Comparison of ENCODE assay signal across 13 mouse cellular contexts in the genomic region with DNA sequence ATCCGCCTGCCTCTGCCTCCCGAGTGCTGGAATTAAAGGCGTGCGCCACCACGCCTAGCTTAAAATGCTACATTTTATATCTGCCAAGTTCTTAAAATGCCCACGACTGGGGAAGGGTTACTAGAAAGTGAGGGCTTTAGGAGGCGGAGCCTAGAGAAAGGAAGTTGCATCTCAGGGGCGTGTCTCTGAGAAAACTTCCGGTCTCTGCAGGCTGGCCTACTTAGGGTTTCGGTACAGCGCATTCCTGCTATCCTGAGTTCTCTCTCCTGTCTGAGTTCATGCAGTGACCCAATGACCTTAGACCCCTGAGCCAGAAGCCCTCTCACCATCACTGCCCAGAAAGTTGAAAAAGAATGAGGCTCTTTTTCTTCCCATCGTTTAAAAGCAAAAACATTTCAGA. TPM values are rescaled to one million over a fixed set of nuclear protein-coding genes. Genes with fewer than 3 reads are reported as not detected.
DNase-seq lines count a peak whose midpoint lies in the region; ATAC-seq and TF ChIP-seq lines count a peak whose summit lies in the region.
"Had no signal": no experiment of that assay in that cellular context is flagged by ENCODE, and none has a peak within 500 bp of the region (broad histone marks: within the 10 kb centered on the region; RNA-seq: fewer than 3 reads in every experiment).

No protein-coding gene starts in this region.

- no peaks in the 10 kb centered on the region for H3K36me3 ChIP-seq in kidney, postnatal 0 days (ENCODE audit: insufficient read depth, low read length)
- H3K36me3 ChIP-seq in E14TG2a.4 (ENCODE audit: insufficient read depth, low read length) (no peaks in the 10 kb centered on the region), MEL (ENCODE audit: control insufficient read depth in 1 of 2, insufficient read depth in 2 of 2, low read length in 2 of 2) (peaks cover 0 to 5% of the 10 kb centered on the region in 2 experiments; a peak in 2 of 4 replicates)
- H3K36me3 ChIP-seq in liver, embryonic 14.5 days (replicated peaks; ENCODE audit: control insufficient read depth, insufficient read depth, low read depth), result no peaks in the 10 kb centered on the region

- H3K4me3 ChIP-seq in kidney, postnatal 0 days (replicated peaks; ENCODE audit: low read depth, low read length), result no peak overlapping the region
- H3K4me3 ChIP-seq in E14TG2a.4 (replicated peaks; ENCODE audit: low read length) (peak overlapping the region; percentile 78), MEL (ENCODE audit: control insufficient read depth in 1 of 2, insufficient read depth in 1 of 2, low read depth in 2 of 2, low read length in 2 of 2) (no peak overlapping the region)
- peak overlapping the region in 1 of 2 experiments; percentile 25; a peak in 1 of 4 replicates for H3K4me3 ChIP-seq in liver, embryonic 14.5 days (ENCODE audit: insufficient read depth in 1 of 2, low read depth in 2 of 2, low read length in 2 of 2)

- 72% methylated on average over 12 of the region's 12 CpGs for WGBS in kidney, postnatal 0 days
- WGBS in liver, embryonic 14.5 days (ENCODE audit: insufficient replicate concordance), result 42% methylated on average over 12 of the region's 12 CpGs

- peak; percentile 69 for DNase-seq in kidney, postnatal 0 days (ENCODE audit: low spot score)
- no peak for DNase-seq in kidney, adult 8-10 months
- peak; percentile 37 for DNase-seq in MEL (ENCODE audit: low read depth, low spot score)
- DNase-seq in liver, embryonic 14.5 days (ENCODE audit: low read depth in 3 of 3, low spot score in 3 of 3), result no peak
- DNase-seq in adrenal gland, adult 18-20 months (ENCODE audit: low spot score in 2 of 2), result no peak
- DNase-seq: cerebellum, postnatal 14 days; heart, postnatal 36 days; kidney, postnatal 14 days; left cerebral cortex, postnatal 4 days had no signal

- TF ChIP-seq EP300 in MEL (IDR thresholded peaks at IDR 0.05; ENCODE audit: low read depth in 1 of 2, low read length in 2 of 2), result no peak
- TF ChIP-seq EP300 in liver, embryonic 14.5 days (IDR thresholded peaks at IDR 0.05; ENCODE audit: low read depth), result no peak

- H3K27me3 ChIP-seq in kidney, postnatal 0 days (ENCODE audit: insufficient read depth, low read length), result no peaks in the 10 kb centered on the region
- no peaks in the 10 kb centered on the region for H3K27me3 ChIP-seq in E14TG2a.4 (ENCODE audit: insufficient read depth, low read length)
- no peaks in the 10 kb centered on the region for H3K27me3 ChIP-seq in MEL (ENCODE audit: control insufficient read depth in 1 of 2, insufficient read depth in 2 of 2, low read length in 2 of 2)
- no peaks in the 10 kb centered on the region for H3K27me3 ChIP-seq in liver, embryonic 14.5 days (ENCODE audit: control insufficient read depth, insufficient read depth, low read length)

- H3K4me1 ChIP-seq in kidney, postnatal 0 days (replicated peaks; ENCODE audit: insufficient read depth, low read length), result peaks cover 24% of the 10 kb centered on the region; the same call in 1 of the 2 replicates
- H3K4me1 ChIP-seq in E14TG2a.4 (replicated peaks; ENCODE audit: low read depth, low read length) (peaks cover 78% of the 10 kb centered on the region), MEL (ENCODE audit: control insufficient read depth in 1 of 2, insufficient read depth in 2 of 2, low read length in 2 of 2) (peaks cover 0 to 16% of the 10 kb centered on the region in 2 experiments; a peak in 2 of 4 replicates)
- peaks cover 25 to 37% of the 10 kb centered on the region in 2 experiments for H3K4me1 ChIP-seq in liver, embryonic 14.5 days (replicated peaks; ENCODE audit: control insufficient read depth in 2 of 2, insufficient read depth in 2 of 2, low read length in 1 of 2)

- ATAC-seq in kidney, postnatal 0 days (replicated peaks; ENCODE audit: low FRiP score, low read depth), result no peak
- ATAC-seq in liver, embryonic 14.5 days (ENCODE audit: insufficient read depth), result no peak
- no peak for ATAC-seq in cerebellum, adult (ENCODE audit: insufficient number of reproducible peaks, low FRiP score, low TSS enrichment)
- ATAC-seq: activated CD4-positive, CD25-positive, alpha-beta regulatory T cell, adult 4 months had no signal

- no peak for TF ChIP-seq CTCF in kidney, postnatal 0 days (IDR thresholded peaks at IDR 0.05; ENCODE audit: low read depth)
- TF ChIP-seq CTCF in E14TG2a.4 (conservative IDR thresholded peaks at IDR 0.05; ENCODE audit: low read length), result no peak
- TF ChIP-seq CTCF in MEL (IDR thresholded peaks at IDR 0.05 in 2 of 3, conservative IDR thresholded peaks at IDR 0.05 in 1 of 3; ENCODE audit: control insufficient read depth in 1 of 3, insufficient read depth in 1 of 3, low read depth in 2 of 3, low read length in 3 of 3, poor library complexity in 1 of 3, severe bottlenecking in 1 of 3), result no peak
- TF ChIP-seq CTCF in liver, embryonic 14.5 days (IDR thresholded peaks at IDR 0.05; ENCODE audit: low read depth), result no peak

- H3K9me3 ChIP-seq in kidney, postnatal 0 days (replicated peaks; ENCODE audit: low read length), result no peaks in the 10 kb centered on the region
- H3K9me3 ChIP-seq in E14TG2a.4 (ENCODE audit: low read length) (no peaks in the 10 kb centered on the region), MEL (replicated peaks; ENCODE audit: insufficient read depth, low read length) (no peaks in the 10 kb centered on the region)
- no peaks in the 10 kb centered on the region for H3K9me3 ChIP-seq in liver, embryonic 14.5 days (ENCODE audit: control insufficient read depth, low read length)

- H3K9ac ChIP-seq in kidney, postnatal 0 days (ENCODE audit: low read depth, low read length), result no peak overlapping the region
- H3K9ac ChIP-seq in MEL (ENCODE audit: control insufficient read depth, low read depth, low read length, poor library complexity, severe bottlenecking), result no peak overlapping the region
- H3K9ac ChIP-seq in liver, embryonic 14.5 days (replicated peaks), result no peak overlapping the region

- TF ChIP-seq POLR2A in MEL (IDR thresholded peaks at IDR 0.05; ENCODE audit: control insufficient read depth in 1 of 2, insufficient read depth in 1 of 2, low read depth in 1 of 2, low read length in 2 of 2, poor library complexity in 1 of 2), result no peak

- TF ChIP-seq RAD21 in MEL (IDR thresholded peaks at IDR 0.05; ENCODE audit: low read depth, low read length), result no peak

- H3K4me2 ChIP-seq in kidney, postnatal 0 days (ENCODE audit: low read length), result no peak overlapping the region
- peak overlapping the region; percentile 39 for H3K4me2 ChIP-seq in liver, embryonic 14.5 days (ENCODE audit: low read depth)

- H3K79me2 ChIP-seq in MEL (ENCODE audit: control insufficient read depth, insufficient read depth, low read length, poor library complexity), result no peaks in the 10 kb centered on the region

- no peak overlapping the region for H3K27ac ChIP-seq in kidney, postnatal 0 days
- H3K27ac ChIP-seq in MEL (ENCODE audit: control insufficient read depth, low read depth, low read length), result no peak overlapping the region
- no peak overlapping the region for H3K27ac ChIP-seq in liver, embryonic 14.5 days

TF ChIP-seq in MEL, 35 proteins besides CTCF, POLR2A, EP300 and RAD21:
- TF ChIP-seq GABPA (IDR thresholded peaks at IDR 0.05; ENCODE audit: low read depth, low read length), result no peak
- no peak for TF ChIP-seq ELF1 (IDR thresholded peaks at IDR 0.05; ENCODE audit: low read depth, low read length)
- no peak for TF ChIP-seq JUND (IDR thresholded peaks at IDR 0.05; ENCODE audit: low read depth, low read length)
- TF ChIP-seq MAZ (IDR thresholded peaks at IDR 0.05; ENCODE audit: low read depth, low read length), result no peak

RNA-seq across cellular contexts. Expression of a gene that starts 1.9 kb away (rescaled TPM):
- polyA plus RNA-seq in kidney, postnatal 0 days (2015; fragmentation: Nextera tagmentation; extraction: Ambion mirVana), result 8.4 and 8.6 TPM in 2 replicates
- 1.3 and 1.4 TPM in 2 replicates for total RNA-seq in MEL (2012; rRNA removed)
- 1 to 10 TPM in 1 of 2 experiments, not detected in 1; 5.1 TPM for polyA plus RNA-seq in MEL (2012; ENCODE audit: insufficient read depth in 1 of 2, insufficient read length in 2 of 2, low read depth in 1 of 2, low replicate concordance in 2 of 2, missing spikeins in 1 of 2)
- polyA plus RNA-seq in liver, embryonic 14.5 days (2012; rRNA removed), result 4.9 and 5.7 TPM in 2 replicates
- polyA plus RNA-seq in liver, embryonic 14.5 days (2014; fragmentation: Nextera tagmentation; extraction: Ambion mirVana), result 7.2 and 9.3 TPM in 2 replicates
- total RNA-seq in adrenal gland, adult 18-20 months (2021), result 10 to 100 TPM; 12.0 to 15.3 TPM

RNA-seq across cellular contexts. Expression of a gene that starts 52.2 kb away (rescaled TPM):
- 2.2 and 2.4 TPM in 2 replicates for polyA plus RNA-seq in kidney, postnatal 0 days (2015; fragmentation: Nextera tagmentation; extraction: Ambion mirVana)
- not detected in 2 replicates for total RNA-seq in MEL (2012; rRNA removed)
- not detected for polyA plus RNA-seq in MEL (2012; ENCODE audit: insufficient read depth in 1 of 2, insufficient read length in 2 of 2, low read depth in 1 of 2, low replicate concordance in 2 of 2, missing spikeins in 1 of 2)
- 0.06 and 0.10 TPM in 2 replicates for polyA plus RNA-seq in liver, embryonic 14.5 days (2012; rRNA removed)
- polyA plus RNA-seq in liver, embryonic 14.5 days (2014; fragmentation: Nextera tagmentation; extraction: Ambion mirVana), result 0.06 and 0.13 TPM in 2 replicates
- 1 to 10 TPM; 1.4 to 1.8 TPM for total RNA-seq in adrenal gland, adult 18-20 months (2021)
- total RNA-seq: granulocyte monocyte progenitor cell, adult 5-6 weeks had no signal
- polyA plus RNA-seq: activated CD4-positive, CD25-positive, alpha-beta regulatory T cell, adult 4 months had no signal

Comparison
In these comparisons a context has a peak if more than half of its experiments do, and no peak if none do; other contexts are left out.
1. DNase-seq: peak in kidney, postnatal 0 days (single experiment) and MEL (single experiment); none in kidney, adult 8-10 months (0 of 2), liver, embryonic 14.5 days (0 of 3) and adrenal gland, adult 18-20 months (0 of 2).